Mouse (Mus musculus): ENCODE measurements around the gene Olfr978. TPM values are rescaled to one million over a fixed set of nuclear protein-coding genes. Genes with fewer than 3 reads are reported as not detected.
"Not testable (repeated sequence)": the region's sequence is repeated elsewhere in the genome, so short reads cannot be mapped to it uniquely, and the experiment has no call there.

The Olfr978 gene
- not detected for polyA plus RNA-seq (2017; shearing (Covaris generic))

DNA sequence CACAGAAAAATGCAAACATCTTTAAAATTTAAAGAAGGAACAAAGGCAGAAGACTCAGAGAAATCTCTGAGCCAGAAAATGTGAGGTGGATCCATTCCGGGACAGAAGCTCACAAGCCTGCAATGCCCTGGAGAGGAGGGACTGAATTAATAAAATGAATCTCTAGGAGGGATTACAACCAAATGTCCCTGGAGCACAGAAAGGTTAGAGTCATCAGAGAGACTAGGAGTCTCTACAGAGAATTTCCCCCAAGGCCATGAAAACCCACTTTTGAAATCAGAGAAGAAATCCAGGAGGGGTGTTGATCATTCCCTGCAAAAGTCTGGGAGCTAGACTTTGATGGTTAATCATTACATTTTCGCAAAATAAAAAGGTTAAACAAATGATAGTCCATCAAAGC is at the start of gene Olfr978:
Gene Olfr978, plus strand, starts transcription at position 301 of the 400 bp plus-strand sequence.
- no peak for ATAC-seq

DNA sequence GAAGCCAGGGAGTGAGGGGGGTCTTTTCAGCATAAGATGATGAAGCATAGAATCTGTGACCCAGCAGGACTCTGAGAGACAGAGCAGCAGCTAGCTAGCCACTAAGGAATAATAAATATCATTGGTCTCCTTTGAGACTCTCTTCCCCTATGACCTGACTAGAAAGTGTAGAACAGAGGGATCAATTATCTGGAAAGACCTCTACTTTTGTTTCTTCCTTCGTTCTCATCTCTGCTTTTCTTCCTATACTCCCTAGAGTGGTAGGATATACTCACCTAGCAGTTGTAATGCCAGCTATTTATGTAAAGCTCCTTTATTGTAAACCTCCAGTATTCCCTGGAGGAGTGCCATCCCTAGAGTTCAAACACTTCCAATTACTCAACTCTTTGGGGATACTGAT is 40.0 kb upstream of the Olfr978 start, which contains the start of gene Olfr975:
Gene Olfr975, minus strand, starts transcription at position 101 of the 400 bp plus-strand sequence.
- no peak for ATAC-seq

DNA sequence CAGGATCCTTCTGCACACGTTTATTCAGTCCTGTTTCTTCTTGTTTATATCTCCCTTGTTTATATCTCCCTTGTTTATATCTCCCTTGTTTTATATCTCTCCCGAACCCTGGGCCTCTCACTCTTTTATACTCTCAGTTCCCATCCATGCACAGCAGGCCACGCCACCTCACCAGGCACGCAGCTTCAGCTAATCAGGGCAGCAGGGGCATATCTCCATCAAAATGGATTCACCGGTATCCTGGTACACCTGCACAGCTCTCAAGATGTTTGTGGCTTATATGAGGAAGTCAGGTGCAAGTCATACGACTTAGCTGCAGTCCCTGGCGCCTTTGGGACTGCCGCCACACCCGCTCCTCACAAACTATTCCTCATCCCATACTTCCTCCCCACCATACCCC is 30.9 kb upstream of the Olfr978 start, which contains the start of gene Olfr976:
Gene Olfr976, minus strand, starts transcription at position 101 of the 400 bp plus-strand sequence.
- not testable (repeated sequence) for ATAC-seq

GRCm38 (mm10) chr9:39976581-39977145 is 15.2 kb upstream of the Olfr978 start:
- not testable (repeated sequence) for ATAC-seq

GRCm38 (mm10) chr9:40003365-40003764 is 11.5 kb downstream of the Olfr978 start, which contains the start of gene Olfr979:
Gene Olfr979 (minus strand): TSS chr9:40003465.
- ATAC-seq, result no peak

GRCm38 (mm10) chr9:40009482-40009881 is 17.6 kb downstream of the Olfr978 start, which contains the start of gene Olfr980:
Gene Olfr980 (minus strand): TSS chr9:40009582.
- ATAC-seq, result no peak

- ATAC-seq, result no peak
Measured at GRCm38 (mm10) chr9:40021164-40021563, 29.3 kb downstream of the Olfr978 start, which contains the start of gene Olfr981. Gene Olfr981 (plus strand): TSS chr9:40021464.

Other genes with a start within 250 kb of the Olfr978 start
- not detected for gene Olfr967, start 245.9 kb upstream of the Olfr978 start, polyA plus RNA-seq (2017; shearing (Covaris generic))
- gene Olfr968, start 208.9 kb upstream of the Olfr978 start, polyA plus RNA-seq (2017; shearing (Covaris generic)), result not detected
- not detected for gene Olfr969, start 201.2 kb upstream of the Olfr978 start, polyA plus RNA-seq (2017; shearing (Covaris generic))
- gene Olfr970, start 183.3 kb upstream of the Olfr978 start, polyA plus RNA-seq (2017; shearing (Covaris generic)), result not detected
- not detected for gene Olfr971, start 155.2 kb upstream of the Olfr978 start, polyA plus RNA-seq (2017; shearing (Covaris generic))
- not detected for gene Olfr972, start 125.7 kb upstream of the Olfr978 start, polyA plus RNA-seq (2017; shearing (Covaris generic))
- gene Olfr229, start 84.8 kb upstream of the Olfr978 start, polyA plus RNA-seq (2017; shearing (Covaris generic)), result not detected
- gene Olfr974, start 54.6 kb upstream of the Olfr978 start, polyA plus RNA-seq (2017; shearing (Covaris generic)), result under 1 TPM in 1 of 2 experiments, not detected in 1; 0.24 TPM
- gene Olfr975, start 40.1 kb upstream of the Olfr978 start, polyA plus RNA-seq (2017; shearing (Covaris generic)), result not detected
- not detected for gene Olfr976, start 31.0 kb upstream of the Olfr978 start, polyA plus RNA-seq (2017; shearing (Covaris generic))
- gene Olfr979, start 11.4 kb downstream of the Olfr978 start, polyA plus RNA-seq (2017; shearing (Covaris generic)), result not detected
- gene Olfr980, start 17.5 kb downstream of the Olfr978 start, polyA plus RNA-seq (2017; shearing (Covaris generic)), result not detected
- gene Olfr981, start 29.4 kb downstream of the Olfr978 start, polyA plus RNA-seq (2017; shearing (Covaris generic)), result not detected
- gene Olfr982, start 81.7 kb downstream of the Olfr978 start, polyA plus RNA-seq (2017; shearing (Covaris generic)), result not detected
- not detected for gene Olfr983, start 101.5 kb downstream of the Olfr978 start, polyA plus RNA-seq (2017; shearing (Covaris generic))
- under 1 TPM in 1 of 2 experiments, not detected in 1; 0.08 TPM for gene Olfr984, start 122.1 kb downstream of the Olfr978 start, polyA plus RNA-seq (2017; shearing (Covaris generic))
- gene Olfr985, start 138.1 kb downstream of the Olfr978 start, polyA plus RNA-seq (2017; shearing (Covaris generic)), result not detected
- not detected for gene Tmem225, start 156.0 kb downstream of the Olfr978 start, polyA plus RNA-seq (2017; shearing (Covaris generic))
- under 1 TPM in 1 of 2 experiments, not detected in 1; 0.11 TPM for gene Olfr986, start 188.8 kb downstream of the Olfr978 start, polyA plus RNA-seq (2017; shearing (Covaris generic))
- 1 to 10 TPM in 1 of 2 experiments, under 1 TPM in 1; 0.79 to 1.3 TPM for gene Zfp202, start 200.2 kb downstream of the Olfr978 start, polyA plus RNA-seq (2017; shearing (Covaris generic))